Mouse (Mus musculus) urinary bladder, adult 2 months (tissue): ENCODE results near the gene Mfsd7a. TPM values are rescaled to one million over a fixed set of nuclear protein-coding genes. Genes with fewer than 3 reads are reported as not detected.

Experiments used
- DNase-seq: peaks from one replicate; pipeline ENCODE4 v3.0.0; 2022; ENCODE audit warnings: low spot score
- polyA plus RNA-seq: library from polyadenylated mRNA; depleted of rRNA; stranded (reverse); fragments of >200 nt; gene quantifications from 2 replicates; pipeline ENCODE4 v1.2.3, GENCODE M21; 2012; rRNA removed

Gene Mfsd7a
- polyA plus RNA-seq, 1 experiment, result 10.7 TPM

- peak; percentile 86 for DNase-seq
Observed at GRCm38 (mm10) chr5:108433804-108434587, 14.7 kb downstream of the Mfsd7a start, which contains the start of gene Atp5k. Gene Atp5k, minus strand, starts transcription at chr5:108434448.

GRCm38 (mm10) chr5:108431196-108431595 is 17.5 kb downstream of the Mfsd7a start:
- DNase-seq, result no peak

- no peak for DNase-seq
Observed at GRCm38 (mm10) chr5:108427186-108427585, 21.5 kb downstream of the Mfsd7a start.

- DNase-seq, result no peak
Observed at GRCm38 (mm10) chr5:108423427-108423826, 25.3 kb downstream of the Mfsd7a start.

- no peak for DNase-seq
Observed at GRCm38 (mm10) chr5:108422741-108423140, 25.9 kb downstream of the Mfsd7a start.

- no peak for DNase-seq
Observed at GRCm38 (mm10) chr5:108414711-108415110, 34.0 kb downstream of the Mfsd7a start.

- DNase-seq, result no peak
Observed at GRCm38 (mm10) chr5:108406977-108407376, 41.7 kb downstream of the Mfsd7a start.

- no peak for DNase-seq
Observed at GRCm38 (mm10) chr5:108405460-108405859, 43.2 kb downstream of the Mfsd7a start.

GRCm38 (mm10) chr5:108403453-108403852 is 45.2 kb downstream of the Mfsd7a start:
- DNase-seq, result no peak

Other genes starting within 250 kb of the Mfsd7a start
- gene Dr1, start 180.0 kb downstream of the Mfsd7a start, polyA plus RNA-seq, result 23.5 and 27.0 TPM in 2 replicates
- gene Pigg, start 136.3 kb downstream of the Mfsd7a start, polyA plus RNA-seq, result 8.7 and 9.1 TPM in 2 replicates
- 1.7 and 1.8 TPM in 2 replicates for gene Gm42517, start 81.0 kb downstream of the Mfsd7a start, polyA plus RNA-seq
- not detected in 2 replicates for gene Pde6b, start 60.5 kb downstream of the Mfsd7a start, polyA plus RNA-seq
- 219 and 292 TPM in 2 replicates for gene Atp5k, start 14.4 kb downstream of the Mfsd7a start, polyA plus RNA-seq
- 13.9 and 17.1 TPM in 2 replicates for gene Pcgf3, start 12.3 kb upstream of the Mfsd7a start, polyA plus RNA-seq
- 0.10 and 0.44 TPM in 2 replicates for gene Cplx1, start 101.1 kb upstream of the Mfsd7a start, polyA plus RNA-seq
- 61.6 and 66.0 TPM in 2 replicates for gene Gak, start 180.9 kb upstream of the Mfsd7a start, polyA plus RNA-seq
- 36.8 and 37.3 TPM in 2 replicates for gene Tmem175, start 180.9 kb upstream of the Mfsd7a start, polyA plus RNA-seq
- 24.1 and 27.1 TPM in 2 replicates for gene Idua, start 211.4 kb upstream of the Mfsd7a start, polyA plus RNA-seq
- 20.2 and 21.5 TPM in 2 replicates for gene Dgkq, start 220.8 kb upstream of the Mfsd7a start, polyA plus RNA-seq
- gene Slc26a1, start 226.7 kb upstream of the Mfsd7a start, polyA plus RNA-seq, result 0.04 and 0.07 TPM in 2 replicates
- 69.0 and 72.7 TPM in 2 replicates for gene Fgfrl1, start 243.5 kb upstream of the Mfsd7a start, polyA plus RNA-seq